Mouse (Mus musculus): Measurements from ENCODE around the gene S100a16.

GRCm38 (mm10) chr3:90537905-90538296 is 847 bp downstream of the S100a16 start:
- TF ChIP-seq CTCF (IDR thresholded peaks at IDR 0.05; ENCODE audit: low read depth, low read length) (no peak), POLR2A (IDR thresholded peaks at IDR 0.05; ENCODE audit: extremely low read depth, insufficient read depth, low read length) (no peak)
